In genomic region chr11:77783747-77784646, GRCm38 (mm10) we compare ENCODE assay signal across 9 mouse cellular contexts. TPM values are rescaled to one million over a fixed set of nuclear protein-coding genes. Genes with fewer than 3 reads are reported as not detected.
DNase-seq lines count a peak whose midpoint lies in the region; ATAC-seq and TF ChIP-seq lines count a peak whose summit lies in the region.
"Had no signal": no experiment of that assay in that cellular context is flagged by ENCODE, and none has a peak within 500 bp of the region (broad histone marks: within the 10 kb centered on the region; RNA-seq: fewer than 3 reads in every experiment).

No protein-coding gene starts in this region.

- no peak overlapping the region for H3K4me2 ChIP-seq in forebrain, embryonic 16.5 days (ENCODE audit: low read length)
- H3K4me2 ChIP-seq in kidney, postnatal 0 days (ENCODE audit: low read length), result peak overlapping the region; percentile 25

- WGBS in forebrain, embryonic 16.5 days, result 59% methylated on average over 18 of the region's 18 CpGs
- WGBS in kidney, postnatal 0 days, result 44% methylated on average over 18 of the region's 18 CpGs
- WGBS in thymus, adult 2 months, result 14% methylated on average over 18 of the region's 18 CpGs

- H3K9me3 ChIP-seq in forebrain, embryonic 16.5 days (ENCODE audit: control insufficient read depth, low read length), result no peaks in the 10 kb centered on the region
- H3K9me3 ChIP-seq in kidney, postnatal 0 days (replicated peaks; ENCODE audit: low read length), result no peaks in the 10 kb centered on the region

- H3K36me3 ChIP-seq in forebrain, embryonic 16.5 days (ENCODE audit: control insufficient read depth, insufficient read depth), result no peaks in the 10 kb centered on the region
- H3K36me3 ChIP-seq in kidney, postnatal 0 days (ENCODE audit: insufficient read depth, low read length), result no peaks in the 10 kb centered on the region
- H3K36me3 ChIP-seq in thymus, adult 2 months (ENCODE audit: control insufficient read depth, insufficient read depth, low read length), result no peaks in the 10 kb centered on the region

- H3K27me3 ChIP-seq in forebrain, embryonic 16.5 days (replicated peaks; ENCODE audit: control insufficient read depth, insufficient read depth, low read length), result no peaks in the 10 kb centered on the region
- no peaks in the 10 kb centered on the region for H3K27me3 ChIP-seq in kidney, postnatal 0 days (ENCODE audit: insufficient read depth, low read length)
- no peaks in the 10 kb centered on the region for H3K27me3 ChIP-seq in thymus, adult 2 months (ENCODE audit: control insufficient read depth, insufficient read depth, low read length)

- peaks cover 33% of the 10 kb centered on the region for H3K4me1 ChIP-seq in forebrain, embryonic 16.5 days (replicated peaks; ENCODE audit: control insufficient read depth, insufficient read depth, low read length)
- H3K4me1 ChIP-seq in kidney, postnatal 0 days (replicated peaks; ENCODE audit: insufficient read depth, low read length), result peaks cover 51% of the 10 kb centered on the region
- peaks cover 46% of the 10 kb centered on the region for H3K4me1 ChIP-seq in thymus, adult 2 months (replicated peaks; ENCODE audit: control insufficient read depth, insufficient read depth, low read length)

- peak; percentile 45 for ATAC-seq in forebrain, embryonic 16.5 days
- peak; percentile 19; the same call in 1 of the 2 replicates for ATAC-seq in kidney, postnatal 0 days (replicated peaks; ENCODE audit: low FRiP score, low read depth)

- no peak overlapping the region for H3K4me3 ChIP-seq in forebrain, embryonic 16.5 days (replicated peaks; ENCODE audit: low read length)
- no peak overlapping the region for H3K4me3 ChIP-seq in kidney, postnatal 0 days (replicated peaks; ENCODE audit: low read depth, low read length)
- no peak overlapping the region; the same call in 1 of the 2 replicates for H3K4me3 ChIP-seq in thymus, adult 2 months (ENCODE audit: control insufficient read depth, insufficient read depth, low read length)

- H3K9ac ChIP-seq in forebrain, embryonic 16.5 days (replicated peaks; ENCODE audit: low read depth, low read length), result no peak overlapping the region
- H3K9ac ChIP-seq in kidney, postnatal 0 days (ENCODE audit: low read depth, low read length), result 0 out of 2 replicates have a peak overlapping the region, but pooled peaks have one; percentile 20

- TF ChIP-seq CTCF in kidney, postnatal 0 days (IDR thresholded peaks at IDR 0.05; ENCODE audit: low read depth), result peak; percentile 61
- peak; percentile 70; the same call in 1 of the 2 replicates for TF ChIP-seq CTCF in thymus, adult 2 months (IDR thresholded peaks at IDR 0.05; ENCODE audit: borderline replicate concordance, control insufficient read depth, extremely low read depth, insufficient read depth, low read length, poor library complexity)

- H3K27ac ChIP-seq in forebrain, embryonic 16.5 days (ENCODE audit: low read length), result no peak overlapping the region
- H3K27ac ChIP-seq in kidney, postnatal 0 days, result peak overlapping the region; percentile 95
- H3K27ac ChIP-seq in thymus, adult 2 months (ENCODE audit: control insufficient read depth, insufficient read depth, low read length), result no peak overlapping the region; the same call in 1 of the 2 replicates

- TF ChIP-seq POLR2A in thymus, adult 2 months (IDR thresholded peaks at IDR 0.05; ENCODE audit: control insufficient read depth, extremely low read depth, insufficient read depth, low read length, poor library complexity), result no peak

- DNase-seq in cerebellum, adult 9-10 months, result peak; percentile 63
- DNase-seq in cerebellum, postnatal 4 days (ENCODE audit: low spot score in 2 of 2), result no peak
- peak; percentile 72 for DNase-seq in R1 (ENCODE audit: low read depth, low spot score)
- DNase-seq in kidney, postnatal 0 days (ENCODE audit: low spot score), result no peak
- DNase-seq in lung, postnatal 36 days, result peak; percentile 66
- peak; percentile 37 for DNase-seq in thymus, adult 2 months
- no peak for DNase-seq in gastrocnemius, adult 8-10 months (ENCODE audit: low spot score in 2 of 2)

RNA-seq across cellular contexts. Expression of gene Gm10277, which starts 3.5 kb away (rescaled TPM):
- polyA plus RNA-seq in forebrain, embryonic 16.5 days (2015; fragmentation: Nextera tagmentation; extraction: Ambion mirVana), result 0.99 and 3.3 TPM in 2 replicates
- 0.34 and 0.40 TPM in 2 replicates for polyA plus RNA-seq in kidney, postnatal 0 days (2015; fragmentation: Nextera tagmentation; extraction: Ambion mirVana)
- polyA plus RNA-seq in thymus, adult 2 months (2012; rRNA removed), result not detected in 2 replicates
- not detected for total RNA-seq in gastrocnemius, adult 8-10 months (2022)
- total RNA-seq: layer of hippocampus, postnatal 36 days had no signal

RNA-seq across cellular contexts. Expression of gene Myo18a, which starts 21.0 kb away (rescaled TPM):
- 54.8 and 59.8 TPM in 2 replicates for polyA plus RNA-seq in forebrain, embryonic 16.5 days (2015; fragmentation: Nextera tagmentation; extraction: Ambion mirVana)
- 26.5 and 27.7 TPM in 2 replicates for polyA plus RNA-seq in kidney, postnatal 0 days (2015; fragmentation: Nextera tagmentation; extraction: Ambion mirVana)
- polyA plus RNA-seq in thymus, adult 2 months (2012; rRNA removed), result 105 and 122 TPM in 2 replicates
- total RNA-seq in gastrocnemius, adult 8-10 months (2022), result 100 to 1,000 TPM; 309 to 400 (median 330) TPM

RNA-seq across cellular contexts. Expression of gene Cryba1, which starts 58.9 kb away (rescaled TPM):
- polyA plus RNA-seq in forebrain, embryonic 16.5 days (2015; fragmentation: Nextera tagmentation; extraction: Ambion mirVana), result 0.19 and 0.66 TPM in 2 replicates
- polyA plus RNA-seq in kidney, postnatal 0 days (2015; fragmentation: Nextera tagmentation; extraction: Ambion mirVana), result not detected in 2 replicates
- 0.13 and 0.36 TPM in 2 replicates for polyA plus RNA-seq in thymus, adult 2 months (2012; rRNA removed)
- not detected for total RNA-seq in gastrocnemius, adult 8-10 months (2022)
- total RNA-seq: layer of hippocampus, postnatal 36 days had no signal

Comparison
In these comparisons a context has a peak if more than half of its experiments do, and no peak if none do; other contexts are left out.
1. DNase-seq: peak in cerebellum, adult 9-10 months (single experiment), R1 (single experiment), lung, postnatal 36 days (single experiment) and thymus, adult 2 months (single experiment); none in cerebellum, postnatal 4 days (0 of 2), kidney, postnatal 0 days (single experiment) and gastrocnemius, adult 8-10 months (0 of 2).